7 mouse cellular contexts compared by ENCODE assay signal in the genomic region with DNA sequence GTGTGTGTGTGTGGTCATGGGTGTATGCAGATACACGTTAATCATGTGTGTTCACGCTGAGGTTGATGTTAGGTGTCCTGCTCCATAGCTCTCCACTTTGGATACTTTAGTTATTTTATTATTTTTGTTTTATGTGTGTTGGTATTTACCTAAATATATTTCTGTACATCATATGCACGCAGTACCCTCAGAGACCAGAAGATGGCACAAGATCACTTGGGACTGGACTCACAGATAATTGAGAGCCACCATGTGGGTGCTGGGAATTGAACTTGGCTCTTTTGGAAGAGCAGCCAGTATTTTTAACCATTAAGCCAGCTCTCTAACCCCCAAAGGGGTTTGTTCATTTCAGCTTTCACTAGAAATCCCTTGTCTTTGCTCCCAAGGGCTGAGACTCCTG. TPM values are rescaled to one million over a fixed set of nuclear protein-coding genes. Genes with fewer than 3 reads are reported as not detected.
DNase-seq lines count a peak whose midpoint lies in the region; TF ChIP-seq lines count a peak whose summit lies in the region.

No protein-coding gene starts in this region.

- H3K27ac ChIP-seq in heart, embryonic 10.5 days = no peak overlapping the region

- DNase-seq in layer of hippocampus, adult 11-12 months (ENCODE audit: low spot score) = peak; percentile 54
- no peak for DNase-seq in layer of hippocampus, postnatal 14 days (ENCODE audit: low spot score in 2 of 2)
- peak; percentile 58 for DNase-seq in R1 (ENCODE audit: low read depth, low spot score)
- peak; percentile 66 for DNase-seq in naive thymus-derived CD4-positive, alpha-beta T cell, adult 2 months (ENCODE audit: low read depth)
- no peak for DNase-seq in Muller cell, postnatal 12 days (ENCODE audit: inconsistent ontology term)
- no peak for DNase-seq in heart, embryonic 10.5 days (ENCODE audit: low spot score)

- no peaks in the 10 kb centered on the region for H3K9me3 ChIP-seq in E14TG2a.4 (ENCODE audit: low read length)
- H3K9me3 ChIP-seq in heart, embryonic 10.5 days = no peaks in the 10 kb centered on the region

- H3K27me3 ChIP-seq in E14TG2a.4 (ENCODE audit: insufficient read depth, low read length) = no peaks in the 10 kb centered on the region
- no peaks in the 10 kb centered on the region for H3K27me3 ChIP-seq in heart, embryonic 10.5 days (ENCODE audit: insufficient read depth, poor library complexity, severe bottlenecking)

- WGBS in heart, embryonic 10.5 days = 91% methylated on average over 3 of the region's 3 CpGs

- H3K4me1 ChIP-seq in E14TG2a.4 (replicated peaks; ENCODE audit: low read depth, low read length) = peaks cover 39% of the 10 kb centered on the region
- peaks cover 11% of the 10 kb centered on the region for H3K4me1 ChIP-seq in heart, embryonic 10.5 days

- no peak overlapping the region for H3K4me3 ChIP-seq in E14TG2a.4 (replicated peaks; ENCODE audit: low read length)
- no peak overlapping the region for H3K4me3 ChIP-seq in heart, embryonic 10.5 days

- peak; percentile 75 for TF ChIP-seq CTCF in E14TG2a.4 (conservative IDR thresholded peaks at IDR 0.05; ENCODE audit: low read length)

- peaks cover 4% of the 10 kb centered on the region; the same call in 1 of the 2 replicates for H3K36me3 ChIP-seq in E14TG2a.4 (ENCODE audit: insufficient read depth, low read length)
- peaks cover 16% of the 10 kb centered on the region; the same call in 1 of the 2 replicates for H3K36me3 ChIP-seq in heart, embryonic 10.5 days

RNA-seq across cellular contexts. Expression of gene Otulin, which starts 48.1 kb away (rescaled TPM):
- 10 to 100 TPM; 22.0 to 22.4 TPM for total RNA-seq in layer of hippocampus, postnatal 14 days (2021)
- polyA plus RNA-seq in heart, embryonic 10.5 days (2016; fragmentation: Nextera tagmentation; extraction: Ambion mirVana) = 25.0 and 28.3 TPM in 2 replicates

Comparison
In these comparisons a context has a peak if more than half of its experiments do, and no peak if none do; other contexts are left out.
1. DNase-seq: peak in layer of hippocampus, adult 11-12 months (single experiment), R1 (single experiment) and naive thymus-derived CD4-positive, alpha-beta T cell, adult 2 months (single experiment); none in layer of hippocampus, postnatal 14 days (0 of 2), Muller cell, postnatal 12 days (single experiment) and heart, embryonic 10.5 days (single experiment).